Mouse (Mus musculus) R1 (cell line): ENCODE results near the gene Fgfr1op2.

Experiments
- DNase-seq: peaks from one replicate; pipeline ENCODE4 v3.0.0-alpha.2; 2018; ENCODE audit warnings: low read depth, low spot score

The Fgfr1op2 gene

GRCm38 (mm10) chr6:146641621-146642210 lies 64.7 kb downstream of the Fgfr1op2 start:
- peak; percentile 72 for DNase-seq

- peak; percentile 98 for DNase-seq
Measured at GRCm38 (mm10) chr6:146642276-146643183, 65.5 kb downstream of the Fgfr1op2 start, which contains the start of the genes Med21 and Tm7sf3. TSS of gene Med21 (plus strand) at chr6:146642547. TSS of gene Tm7sf3 (minus strand) at chr6:146642824.

- peak; percentile 81 for DNase-seq
Measured at GRCm38 (mm10) chr6:146643184-146643570, 66.2 kb downstream of the Fgfr1op2 start.
